In genomic region chr1:92936467-92936866, GRCm38 (mm10) we compare ENCODE assay signal across 11 mouse cellular contexts. TPM values are rescaled to one million over a fixed set of nuclear protein-coding genes. Genes with fewer than 3 reads are reported as not detected.
A peak's percentile ranks its signal among the peaks of the same experiment; 100 is the strongest.
DNase-seq lines count a peak whose midpoint lies in the region; ATAC-seq and TF ChIP-seq lines count a peak whose summit lies in the region.
"Had no signal": no experiment of that assay in that cellular context is flagged by ENCODE, and none has a peak within 500 bp of the region (broad histone marks: within the 10 kb centered on the region; RNA-seq: fewer than 3 reads in every experiment).

No protein-coding gene starts in this region.

- no peak for TF ChIP-seq EP300 in liver, postnatal 0 days (IDR thresholded peaks at IDR 0.05; ENCODE audit: low read depth)
- TF ChIP-seq EP300 in stomach, postnatal 0 days (optimal IDR thresholded peaks at IDR 0.05): no peak

- 72% methylated on average over 3 of the region's 3 CpGs for WGBS in intestine, embryonic 15.5 days
- 72% methylated on average over 3 of the region's 3 CpGs for WGBS in liver, postnatal 0 days (ENCODE audit: insufficient replicate concordance)
- 69% methylated on average over 3 of the region's 3 CpGs for WGBS in stomach, postnatal 0 days

- H3K36me3 ChIP-seq in intestine, embryonic 15.5 days: peaks cover 18% of the 10 kb centered on the region
- peaks cover 30% of the 10 kb centered on the region for H3K36me3 ChIP-seq in liver, postnatal 0 days (replicated peaks; ENCODE audit: insufficient read depth, low read length)
- H3K36me3 ChIP-seq in stomach, postnatal 0 days (ENCODE audit: control insufficient read depth, insufficient read depth, low read length): peaks cover 15% of the 10 kb centered on the region

- no peak for ATAC-seq in intestine, embryonic 15.5 days
- peak; percentile 18; the same call in 1 of the 2 replicates for ATAC-seq in liver, postnatal 0 days
- ATAC-seq in stomach, postnatal 0 days (ENCODE audit: low FRiP score, low TSS enrichment): no peak

- no peak for TF ChIP-seq CTCF in liver, postnatal 0 days (IDR thresholded peaks at IDR 0.05; ENCODE audit: low read depth)
- no peak for TF ChIP-seq CTCF in stomach, postnatal 0 days (IDR thresholded peaks at IDR 0.05; ENCODE audit: low read depth)

- no peak overlapping the region for H3K4me3 ChIP-seq in intestine, embryonic 15.5 days (replicated peaks)
- H3K4me3 ChIP-seq in liver, postnatal 0 days (ENCODE audit: low read depth, low read length): peak overlapping the region; percentile 87
- no peak overlapping the region for H3K4me3 ChIP-seq in stomach, postnatal 0 days (ENCODE audit: low read depth, low read length)

- peak overlapping the region; percentile 87; the same call in 1 of the 2 replicates for H3K4me2 ChIP-seq in intestine, embryonic 15.5 days (replicated peaks)
- H3K4me2 ChIP-seq in liver, postnatal 0 days (ENCODE audit: low read depth, low read length): peak overlapping the region; percentile 95
- no peak overlapping the region for H3K4me2 ChIP-seq in stomach, postnatal 0 days (replicated peaks; ENCODE audit: low read depth)

- no peaks in the 10 kb centered on the region for H3K27me3 ChIP-seq in intestine, embryonic 15.5 days (replicated peaks)
- no peaks in the 10 kb centered on the region for H3K27me3 ChIP-seq in liver, postnatal 0 days (ENCODE audit: insufficient read depth, low read length)
- H3K27me3 ChIP-seq in stomach, postnatal 0 days (ENCODE audit: control insufficient read depth, insufficient read depth, low read length): no peaks in the 10 kb centered on the region
- H3K27me3 ChIP-seq: CH12.LX; lung, embryonic 15.5 days had no signal

- H3K9ac ChIP-seq in intestine, embryonic 15.5 days: no peak overlapping the region
- peak overlapping the region; percentile 79; the same call in 1 of the 2 replicates for H3K9ac ChIP-seq in liver, postnatal 0 days (replicated peaks)
- H3K9ac ChIP-seq in stomach, postnatal 0 days (ENCODE audit: low read length): 0 out of 2 replicates have a peak overlapping the region, but pooled peaks have one; percentile 9
- H3K9ac ChIP-seq: lung, embryonic 15.5 days had no signal

- DNase-seq in kidney, adult 8-10 months: peak; percentile 33 to 58
- no peak for DNase-seq in kidney, postnatal 4 days
- DNase-seq in liver, postnatal 0 days: no peak
- no peak for DNase-seq in stomach, postnatal 0 days (ENCODE audit: low spot score)
- no peak for DNase-seq in left cerebral cortex, adult 8-10 months (ENCODE audit: low spot score in 2 of 2)
- DNase-seq in thymus, adult 18-20 months: no peak
- DNase-seq in spleen, adult 18-20 months: no peak

- H3K27ac ChIP-seq in intestine, embryonic 15.5 days: no peak overlapping the region
- peak overlapping the region; percentile 95 for H3K27ac ChIP-seq in liver, postnatal 0 days (ENCODE audit: low read depth)
- H3K27ac ChIP-seq in stomach, postnatal 0 days (replicated peaks): no peak overlapping the region
- H3K27ac ChIP-seq: layer of hippocampus, adult 2 months; lung, embryonic 15.5 days had no signal

- H3K4me1 ChIP-seq in intestine, embryonic 15.5 days (replicated peaks): peaks cover 16% of the 10 kb centered on the region
- peaks cover 25% of the 10 kb centered on the region for H3K4me1 ChIP-seq in liver, postnatal 0 days (ENCODE audit: insufficient read depth)
- peaks cover 6% of the 10 kb centered on the region; the same call in 1 of the 2 replicates for H3K4me1 ChIP-seq in stomach, postnatal 0 days (replicated peaks; ENCODE audit: control insufficient read depth, insufficient read depth)

- H3K9me3 ChIP-seq in intestine, embryonic 15.5 days: no peaks in the 10 kb centered on the region
- no peaks in the 10 kb centered on the region for H3K9me3 ChIP-seq in liver, postnatal 0 days (ENCODE audit: low read length)
- H3K9me3 ChIP-seq in stomach, postnatal 0 days (ENCODE audit: control insufficient read depth, low read length): no peaks in the 10 kb centered on the region
- H3K9me3 ChIP-seq: lung, embryonic 15.5 days had no signal

RNA-seq across cellular contexts. Expression of gene Capn10, which starts 2.3 kb away (rescaled TPM):
- 28.2 and 34.4 TPM in 2 replicates for polyA plus RNA-seq in intestine, embryonic 15.5 days (2015; fragmentation: Nextera tagmentation; extraction: Ambion mirVana)
- polyA plus RNA-seq in liver, postnatal 0 days (2015; fragmentation: Nextera tagmentation; extraction: Ambion mirVana): 25.6 and 25.8 TPM in 2 replicates
- 21.2 and 23.3 TPM in 2 replicates for polyA plus RNA-seq in stomach, postnatal 0 days (2015; fragmentation: Nextera tagmentation; extraction: Ambion mirVana)
- 10 to 100 TPM; 33.9 to 42.2 (median 37.4) TPM for total RNA-seq in left cerebral cortex, adult 8-10 months (2022)

RNA-seq across cellular contexts. Expression of gene Gpr35, which starts 14.2 kb away (rescaled TPM):
- 8.9 and 9.1 TPM in 2 replicates for polyA plus RNA-seq in intestine, embryonic 15.5 days (2015; fragmentation: Nextera tagmentation; extraction: Ambion mirVana)
- polyA plus RNA-seq in liver, postnatal 0 days (2015; fragmentation: Nextera tagmentation; extraction: Ambion mirVana): 1.1 and 1.4 TPM in 2 replicates
- 3.7 and 4.1 TPM in 2 replicates for polyA plus RNA-seq in stomach, postnatal 0 days (2015; fragmentation: Nextera tagmentation; extraction: Ambion mirVana)
- total RNA-seq in left cerebral cortex, adult 8-10 months (2022): under 1 TPM in 3 of 4 experiments, not detected in 1; 0.13 to 0.18 (median 0.14) TPM

RNA-seq across cellular contexts. Expression of gene Rnpepl1, which starts 25.9 kb away (rescaled TPM):
- polyA plus RNA-seq in intestine, embryonic 15.5 days (2015; fragmentation: Nextera tagmentation; extraction: Ambion mirVana): 40.6 and 56.1 TPM in 2 replicates
- polyA plus RNA-seq in liver, postnatal 0 days (2015; fragmentation: Nextera tagmentation; extraction: Ambion mirVana): 16.1 and 16.2 TPM in 2 replicates
- 36.7 and 42.7 TPM in 2 replicates for polyA plus RNA-seq in stomach, postnatal 0 days (2015; fragmentation: Nextera tagmentation; extraction: Ambion mirVana)
- 10 to 100 TPM; 34.8 to 42.8 (median 36.7) TPM for total RNA-seq in left cerebral cortex, adult 8-10 months (2022)

RNA-seq across cellular contexts. Expression of gene Dusp28, which starts 29.7 kb away (rescaled TPM):
- polyA plus RNA-seq in intestine, embryonic 15.5 days (2015; fragmentation: Nextera tagmentation; extraction: Ambion mirVana): 14.1 and 14.7 TPM in 2 replicates
- polyA plus RNA-seq in liver, postnatal 0 days (2015; fragmentation: Nextera tagmentation; extraction: Ambion mirVana): 17.4 and 20.2 TPM in 2 replicates
- 16.0 and 17.5 TPM in 2 replicates for polyA plus RNA-seq in stomach, postnatal 0 days (2015; fragmentation: Nextera tagmentation; extraction: Ambion mirVana)
- 10 to 100 TPM; 17.0 to 17.7 (median 17.2) TPM for total RNA-seq in left cerebral cortex, adult 8-10 months (2022)

RNA-seq across cellular contexts. Expression of gene Ankmy1, which starts 33.8 kb away (rescaled TPM):
- polyA plus RNA-seq in intestine, embryonic 15.5 days (2015; fragmentation: Nextera tagmentation; extraction: Ambion mirVana): 0.16 and 0.34 TPM in 2 replicates
- polyA plus RNA-seq in liver, postnatal 0 days (2015; fragmentation: Nextera tagmentation; extraction: Ambion mirVana): 0.05 TPM in 1 of 2 replicates, not detected in the other
- polyA plus RNA-seq in stomach, postnatal 0 days (2015; fragmentation: Nextera tagmentation; extraction: Ambion mirVana): 0.06 and 0.16 TPM in 2 replicates
- under 1 TPM; 0.19 to 0.65 (median 0.26) TPM for total RNA-seq in left cerebral cortex, adult 8-10 months (2022)

Comparison
In these comparisons a context has a peak if more than half of its experiments do, and no peak if none do; other contexts are left out.
1. DNase-seq: peak in kidney, adult 8-10 months (2 of 2); none in kidney, postnatal 4 days (0 of 2), liver, postnatal 0 days (single experiment), stomach, postnatal 0 days (single experiment), left cerebral cortex, adult 8-10 months (0 of 2), thymus, adult 18-20 months (0 of 2) and spleen, adult 18-20 months (0 of 2).